Mouse (Mus musculus) liver, postnatal 0 days (tissue): ENCODE results near the gene Snx13.

Experiments used
- CTCF ChIP-seq: sonication (generic); IDR thresholded peaks from 2 replicates; pipeline ENCODE4 v1.5.1; 2016; ENCODE audit warnings: antibody characterized with exemption, low read depth
- EP300 ChIP-seq: IDR thresholded peaks from 2 replicates; pipeline ENCODE4 v1.6.1; 2016; ENCODE audit warnings: antibody characterized with exemption, low read depth, mild to moderate bottlenecking

GRCm38 (mm10) chr12:35000323-35000722 is 46.7 kb upstream of the Snx13 start:
- TF ChIP-seq CTCF (no peak), EP300 (no peak)
